Mouse (Mus musculus) heart, embryonic 12.5 days (tissue): ENCODE measurements around the gene Kcnh3. TPM values are rescaled to one million over a fixed set of nuclear protein-coding genes. Genes with fewer than 3 reads are reported as not detected.

Experiments used
- ATAC-seq: fragments of 200-750 bp; cut with Nextera tagmentation; 2 replicates; pipeline ENCODE4 v1.8.0; 2017; ENCODE audit warnings: moderate TSS enrichment, moderate library complexity; ENCODE audit not compliant: insufficient number of reproducible peaks, low FRiP score
- H3K27ac ChIP-seq: fragments of 300-500 bp; sonication (generic); 2 replicates; pipeline ENCODE4 v1.5.1; 2016; ENCODE audit warnings: mild to moderate bottlenecking, moderate library complexity; ENCODE audit not compliant: poor library complexity, severe bottlenecking
- H3K27me3 ChIP-seq: fragments of 300-500 bp; sonication (generic); replicated peaks from 2 replicates; pipeline ENCODE4 v1.6.1; 2016; ENCODE audit warnings: mild to moderate bottlenecking, moderate library complexity
- H3K36me3 ChIP-seq: fragments of 300-500 bp; sonication (generic); 2 replicates; pipeline ENCODE4 v1.6.1; 2016; ENCODE audit warnings: mild to moderate bottlenecking, moderate library complexity
- H3K4me1 ChIP-seq: fragments of 300-500 bp; sonication (generic); replicated peaks from 2 replicates; pipeline ENCODE4 v1.6.1; 2016; ENCODE audit warnings: mild to moderate bottlenecking
- H3K4me2 ChIP-seq: fragments of 300-500 bp; sonication (generic); 2 replicates; pipeline ENCODE4 v1.6.1; 2016; ENCODE audit warnings: mild to moderate bottlenecking, moderate library complexity
- H3K4me3 ChIP-seq: fragments of 300-500 bp; sonication (generic); 2 replicates; pipeline ENCODE4 v1.5.1; 2016; ENCODE audit warnings: mild to moderate bottlenecking
- H3K9ac ChIP-seq: fragments of 300-500 bp; sonication (generic); 2 replicates; pipeline ENCODE4 v1.6.1; 2016; ENCODE audit warnings: mild to moderate bottlenecking, moderate library complexity
- H3K9me3 ChIP-seq: fragments of 300-500 bp; sonication (generic); replicated peaks from 2 replicates; pipeline ENCODE4 v1.6.1; 2016; ENCODE audit warnings: mild to moderate bottlenecking, moderate library complexity
- WGBS: fragments of 180-500 bp; shearing (Covaris S2); methylation state at CpG from one replicate; pipeline ENCODE4 v1.1.7; 2016; 5-methylcytosine and 5-hydroxymethylcytosine counted together
- polyA plus RNA-seq: library from polyadenylated mRNA; unstranded; fragments of >200 nt; fragmentation: Nextera tagmentation; extraction: Ambion mirVana; gene quantifications from 2 replicates; pipeline ENCODE4 v1.2.1, GENCODE M21; 2016

The Kcnh3 gene
- polyA plus RNA-seq, result 0.10 and 0.24 TPM in 2 replicates

DNA sequence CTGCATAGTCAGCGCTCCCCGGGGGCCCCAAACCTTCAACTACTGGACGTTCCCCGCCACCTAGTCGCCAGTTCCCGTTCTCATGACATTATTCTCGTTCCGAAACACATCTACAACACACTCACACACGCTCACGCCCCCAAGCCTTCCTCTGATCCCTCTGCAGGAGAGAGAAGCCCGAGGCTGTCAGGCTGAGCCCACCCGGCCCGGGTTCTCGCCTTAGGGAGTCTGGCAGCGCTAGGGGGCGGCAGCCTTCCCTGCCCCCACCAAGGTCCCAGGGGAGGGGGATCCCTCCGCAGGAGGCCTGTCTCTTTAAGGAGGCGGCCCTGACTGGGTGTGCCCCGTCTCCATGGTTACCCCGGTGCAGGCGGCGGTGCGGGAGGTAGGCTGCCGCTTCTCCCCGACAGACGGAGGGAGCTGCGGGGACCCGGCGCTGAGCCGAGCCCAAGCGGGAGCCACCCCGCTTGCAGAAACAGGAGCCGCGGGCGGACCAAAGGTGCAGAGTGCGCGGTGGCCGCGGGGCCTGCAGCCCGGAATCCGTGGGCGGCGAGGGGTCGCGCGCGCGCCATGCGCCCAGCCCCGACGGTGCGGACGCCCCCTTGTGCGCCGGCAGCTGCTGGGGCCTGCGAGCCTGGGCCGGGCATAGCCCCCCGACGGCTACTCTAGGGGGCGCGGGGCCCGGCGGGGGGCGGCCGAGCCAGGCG, at the start of gene Kcnh3:
Kcnh3 (plus strand) TSS at position 654 of the 704 bp plus-strand sequence.
- H3K9me3 ChIP-seq, result no peaks in the 10 kb centered on the region
- H3K4me3 ChIP-seq, result peak within 1 kb of the TSS; percentile 52
- H3K36me3 ChIP-seq, result no peaks in the 10 kb centered on the region
- H3K4me1 ChIP-seq, result peaks cover 47% of the 10 kb centered on the region
- peaks cover 95% of the 10 kb centered on the region for H3K27me3 ChIP-seq
- peak within 1 kb of the TSS; percentile 78 for H3K4me2 ChIP-seq
- H3K27ac ChIP-seq, result no peak within 1 kb of the TSS
- 1% methylated on average over 65 of the region's 66 CpGs for WGBS
- peak; percentile 76 for ATAC-seq
- H3K9ac ChIP-seq, result peak within 1 kb of the TSS; percentile 60

DNA sequence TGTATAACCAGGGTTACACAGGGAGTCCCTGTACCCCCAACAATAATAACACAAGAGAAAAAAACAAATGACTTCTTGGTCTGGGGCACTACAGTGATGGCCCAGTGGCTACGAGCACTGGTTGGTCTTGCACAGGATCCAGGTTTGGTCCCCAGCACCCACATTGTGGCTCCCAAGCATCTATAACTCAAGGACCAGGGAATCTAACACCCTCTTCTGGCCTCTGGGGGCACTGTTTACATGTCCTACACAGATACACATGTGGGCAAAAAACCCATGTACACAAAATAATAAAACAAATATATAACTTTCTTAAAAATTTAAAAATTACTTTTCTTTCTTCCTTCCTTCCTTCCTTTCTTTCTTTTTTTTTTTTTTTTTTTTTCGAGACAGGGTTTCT, 45.0 kb upstream of the Kcnh3 start:
- 89% methylated on average over 1 of the region's 2 CpGs for WGBS
- peaks cover 79% of the 10 kb centered on the region for H3K36me3 ChIP-seq
- H3K4me1 ChIP-seq, result no peaks in the 10 kb centered on the region
- no peak overlapping the region for H3K4me3 ChIP-seq
- H3K27ac ChIP-seq, result no peak overlapping the region
- ATAC-seq, result no peak
- H3K9ac ChIP-seq, result no peak overlapping the region
- no peaks in the 10 kb centered on the region for H3K27me3 ChIP-seq
- no peaks in the 10 kb centered on the region for H3K9me3 ChIP-seq
- H3K4me2 ChIP-seq, result no peak overlapping the region

DNA sequence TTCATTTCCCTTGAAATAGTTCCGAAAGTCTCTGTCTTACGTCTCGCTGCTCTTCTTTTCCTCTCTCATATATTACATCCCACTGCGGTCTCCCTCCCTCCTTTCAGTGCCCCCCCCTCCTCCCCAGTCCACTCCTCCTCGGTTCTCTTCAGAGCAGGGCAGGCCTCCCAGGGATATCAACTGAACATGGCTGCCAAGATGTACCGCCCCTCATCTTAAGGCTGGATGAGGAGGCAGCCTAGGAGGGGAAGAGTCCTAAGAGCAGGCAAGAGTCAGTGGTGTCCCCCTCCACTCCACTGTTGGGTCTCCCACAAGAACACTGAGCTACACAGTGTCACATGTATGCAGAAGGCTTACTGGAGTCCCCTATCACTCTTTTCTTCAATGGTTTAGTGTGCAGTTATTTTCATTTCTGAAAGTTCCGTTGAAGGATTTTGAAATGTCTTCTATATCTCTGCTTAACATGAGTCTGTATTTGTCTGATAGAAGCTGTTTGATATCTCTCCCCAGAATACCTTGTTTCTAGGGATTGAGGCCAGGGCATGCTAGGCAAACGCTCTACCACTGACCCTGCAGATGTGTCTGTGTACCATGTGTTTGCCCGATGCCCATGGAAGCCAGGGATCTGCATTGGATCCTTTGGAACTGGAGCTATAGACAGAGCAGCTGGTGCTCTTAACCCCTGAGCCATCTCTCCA, 40.3 kb upstream of the Kcnh3 start:
- Histone ChIP-seq H3K9ac (no peak overlapping the region), H3K4me2 (no peak overlapping the region), H3K27me3 (no peaks in the 10 kb centered on the region), H3K27ac (no peak overlapping the region), H3K4me1 (no peaks in the 10 kb centered on the region), H3K36me3 (peaks cover 90% of the 10 kb centered on the region), H3K9me3 (no peaks in the 10 kb centered on the region), H3K4me3 (no peak overlapping the region)
- ATAC-seq, result no peak
- WGBS, result 84% methylated on average over 9 of the region's 9 CpGs

DNA sequence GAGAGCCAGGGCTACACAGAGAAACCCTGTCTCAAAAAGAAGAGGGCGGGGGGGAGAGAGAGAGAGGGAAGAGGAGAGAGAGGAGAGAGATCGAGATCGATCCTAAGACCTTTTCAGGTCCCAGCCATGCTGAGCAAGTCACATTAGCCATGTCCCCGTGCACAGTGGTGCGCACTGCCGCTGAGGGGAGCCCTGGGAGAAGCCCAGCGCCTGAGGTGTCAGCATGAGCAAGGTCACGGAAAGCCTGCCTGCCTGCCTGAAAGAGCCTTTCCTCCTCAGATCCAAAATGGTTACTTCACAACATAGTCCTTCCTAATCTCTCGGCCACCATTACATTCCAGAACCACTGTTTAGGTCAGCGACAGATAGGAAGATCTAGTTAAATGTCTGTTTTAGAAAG, 30.3 kb upstream of the Kcnh3 start:
- 79% methylated on average over 10 of the region's 10 CpGs for WGBS
- no peaks in the 10 kb centered on the region for H3K4me1 ChIP-seq
- H3K9ac ChIP-seq, result no peak overlapping the region
- H3K4me3 ChIP-seq, result no peak overlapping the region
- no peak overlapping the region for H3K27ac ChIP-seq
- H3K36me3 ChIP-seq, result peaks cover 65% of the 10 kb centered on the region
- no peak for ATAC-seq
- H3K4me2 ChIP-seq, result no peak overlapping the region
- H3K27me3 ChIP-seq, result no peaks in the 10 kb centered on the region
- H3K9me3 ChIP-seq, result no peaks in the 10 kb centered on the region

DNA sequence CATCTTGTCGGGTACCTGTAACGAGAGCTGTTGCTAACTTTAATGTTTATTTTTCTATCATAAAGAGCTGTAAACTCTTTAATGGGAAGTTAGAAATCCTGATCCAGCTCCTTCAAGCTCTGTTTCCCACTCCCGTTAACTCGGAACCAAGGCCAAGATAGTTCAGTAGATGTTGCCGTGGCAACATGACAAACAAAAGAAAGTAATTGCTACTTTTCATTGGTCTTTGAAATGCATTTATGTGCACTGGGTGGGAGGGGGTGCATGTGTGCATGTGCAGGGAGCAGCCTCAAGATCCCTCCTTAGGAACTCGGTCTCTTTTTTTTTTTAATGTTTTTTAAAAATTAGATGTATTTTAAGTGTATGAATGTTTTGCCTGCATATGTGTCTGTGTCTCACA, 29.6 kb upstream of the Kcnh3 start:
- Histone ChIP-seq H3K27ac (no peak overlapping the region), H3K9me3 (no peaks in the 10 kb centered on the region), H3K27me3 (no peaks in the 10 kb centered on the region), H3K4me3 (no peak overlapping the region), H3K4me2 (no peak overlapping the region), H3K9ac (no peak overlapping the region), H3K4me1 (no peaks in the 10 kb centered on the region), H3K36me3 (peaks cover 65% of the 10 kb centered on the region)
- ATAC-seq, result no peak
- WGBS, result 86% methylated on average over 6 of the region's 6 CpGs

DNA sequence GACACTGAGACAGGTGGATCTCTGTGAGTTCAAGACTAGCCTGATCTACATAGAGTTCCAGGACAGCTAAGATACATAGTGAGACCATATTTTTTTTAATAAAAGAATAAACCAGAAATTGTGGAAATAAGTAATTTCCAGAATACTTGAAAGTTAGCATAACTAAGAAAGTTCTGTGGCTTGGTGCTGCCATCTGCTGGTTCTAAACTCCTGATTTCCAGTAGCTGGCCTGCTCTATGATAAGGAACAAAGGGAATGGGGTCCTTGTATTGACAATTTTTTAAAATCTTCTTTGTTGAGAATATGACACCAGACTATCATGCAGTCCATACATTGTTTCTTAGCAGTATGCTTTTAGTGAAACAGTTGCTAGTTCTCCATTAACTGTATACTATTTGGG, 25.9 kb upstream of the Kcnh3 start:
- Histone ChIP-seq H3K27ac (no peak overlapping the region), H3K4me2 (no peak overlapping the region), H3K36me3 (peaks cover 68% of the 10 kb centered on the region), H3K4me3 (no peak overlapping the region), H3K9ac (no peak overlapping the region), H3K27me3 (no peaks in the 10 kb centered on the region), H3K9me3 (no peaks in the 10 kb centered on the region), H3K4me1 (no peaks in the 10 kb centered on the region)
- ATAC-seq, result no peak

DNA sequence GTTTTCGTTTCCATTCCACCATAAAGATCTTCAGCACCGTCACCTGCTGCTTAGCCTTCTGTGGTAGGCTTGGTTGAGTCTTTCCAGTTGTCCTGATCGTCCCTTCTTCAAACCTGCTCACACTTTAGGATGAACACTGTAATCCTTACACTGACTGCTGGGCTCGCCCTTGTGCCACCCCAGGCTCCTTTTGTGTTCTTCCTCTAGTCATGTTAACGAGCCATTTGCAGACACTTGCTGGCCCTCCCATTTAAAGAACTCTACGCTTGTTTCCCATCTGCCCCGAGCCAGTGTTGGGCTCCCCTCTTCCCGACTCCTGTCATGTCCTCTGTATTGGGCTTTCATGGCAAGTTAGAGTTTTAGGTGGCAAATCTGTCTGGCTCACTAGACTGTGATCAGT, 18.7 kb upstream of the Kcnh3 start:
- Histone ChIP-seq H3K4me2 (no peak overlapping the region), H3K36me3 (peaks cover 72% of the 10 kb centered on the region), H3K4me3 (no peak overlapping the region), H3K4me1 (peaks cover 5% of the 10 kb centered on the region), H3K27ac (no peak overlapping the region), H3K9me3 (no peaks in the 10 kb centered on the region), H3K27me3 (no peaks in the 10 kb centered on the region), H3K9ac (no peak overlapping the region)
- no peak for ATAC-seq
- 68% methylated on average over 8 of the region's 8 CpGs for WGBS

DNA sequence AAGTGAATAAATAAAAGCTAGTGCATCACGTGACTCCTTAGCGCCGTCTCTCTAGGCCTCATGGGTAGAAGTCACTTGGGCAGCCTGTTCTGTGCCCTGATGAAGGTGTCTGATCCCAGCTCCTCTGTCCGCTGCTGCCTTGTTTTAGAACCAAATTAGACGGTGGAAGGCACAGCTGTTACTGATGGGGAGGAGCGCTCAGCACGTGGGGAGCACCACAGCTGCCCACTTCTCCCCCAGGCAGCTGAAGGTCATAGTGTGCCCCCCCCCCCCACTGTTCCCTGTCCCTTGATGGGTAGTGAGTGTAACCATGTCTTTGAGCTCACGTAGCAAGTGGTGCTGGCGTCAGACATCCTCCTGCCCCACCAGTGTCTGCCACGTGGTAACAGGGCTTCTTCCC, 11.5 kb upstream of the Kcnh3 start:
- H3K27ac ChIP-seq, result no peak overlapping the region
- H3K36me3 ChIP-seq, result peaks cover 64% of the 10 kb centered on the region
- H3K9me3 ChIP-seq, result 0 out of 2 replicates have a peak, but pooled peaks cover 6% of the 10 kb centered on the region
- H3K4me1 ChIP-seq, result no peaks in the 10 kb centered on the region
- no peak overlapping the region for H3K9ac ChIP-seq
- peaks cover 4% of the 10 kb centered on the region; the same call in 1 of the 2 replicates for H3K27me3 ChIP-seq
- no peak overlapping the region for H3K4me3 ChIP-seq
- H3K4me2 ChIP-seq, result no peak overlapping the region
- ATAC-seq, result no peak
- 83% methylated on average over 10 of the region's 10 CpGs for WGBS

DNA sequence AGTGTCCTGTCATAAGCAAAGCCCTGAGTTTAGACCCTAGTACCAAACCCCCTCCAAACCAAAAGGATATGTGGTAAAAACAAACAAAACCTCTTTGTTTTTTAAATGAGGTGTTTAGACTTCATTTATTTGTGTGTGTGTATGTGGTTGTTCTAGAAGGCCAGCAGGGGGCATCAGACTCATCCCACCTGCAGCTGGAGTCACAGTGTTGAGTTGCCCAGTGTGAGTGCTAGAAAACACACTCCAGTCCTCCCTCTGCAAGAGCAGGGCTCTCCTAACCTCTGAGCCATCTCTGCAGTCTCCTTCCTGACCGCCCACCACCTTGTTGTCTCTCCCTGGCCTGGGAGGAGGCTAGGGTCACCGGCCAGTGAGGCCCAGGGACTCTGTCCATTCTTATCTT, 9.7 kb upstream of the Kcnh3 start:
- H3K27ac ChIP-seq, result no peak overlapping the region
- WGBS, result 61% methylated on average over 2 of the region's 2 CpGs
- peaks cover 49% of the 10 kb centered on the region for H3K36me3 ChIP-seq
- H3K9ac ChIP-seq, result no peak overlapping the region
- no peak overlapping the region for H3K4me3 ChIP-seq
- 0 out of 2 replicates have a peak, but pooled peaks cover 6% of the 10 kb centered on the region for H3K9me3 ChIP-seq
- H3K4me2 ChIP-seq, result no peak overlapping the region
- H3K4me1 ChIP-seq, result no peaks in the 10 kb centered on the region
- ATAC-seq, result 0 out of 2 replicates have a peak, but pooled peaks have one; percentile 26
- peaks cover 17% of the 10 kb centered on the region for H3K27me3 ChIP-seq

DNA sequence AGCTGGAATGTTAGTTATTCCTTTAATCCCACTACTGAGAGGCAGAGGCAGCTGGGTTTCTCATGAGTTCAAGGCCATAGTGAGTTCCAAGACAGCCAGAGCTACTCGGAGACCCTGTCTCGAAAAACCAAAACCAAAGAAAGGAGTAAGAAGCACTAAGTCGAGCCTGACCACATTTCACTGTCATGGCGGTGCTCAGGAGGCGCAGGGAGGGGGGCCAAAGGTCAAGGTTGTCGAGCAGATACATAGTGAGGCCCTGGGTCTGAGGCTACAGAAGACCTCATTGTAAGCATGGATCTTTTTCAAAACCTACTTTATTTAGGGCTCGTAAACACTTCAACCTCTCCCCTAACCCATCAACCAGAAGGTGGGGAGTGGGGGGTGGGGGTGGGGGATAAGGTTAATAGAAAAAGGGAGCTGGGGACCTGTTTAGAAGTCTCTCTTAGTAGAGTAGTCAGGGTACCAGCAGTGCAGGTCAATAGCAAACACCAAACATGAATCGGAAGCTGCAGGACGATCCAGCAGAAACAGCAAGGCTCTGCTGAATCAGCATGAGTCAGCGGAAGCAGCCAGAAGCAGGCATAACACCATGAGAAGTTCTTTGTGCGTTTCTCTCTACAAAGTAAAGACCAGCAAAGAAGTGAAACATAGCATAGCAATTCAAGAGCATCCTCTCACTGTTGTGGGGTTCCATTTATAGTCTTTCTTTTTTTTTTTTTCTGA, 8.8 kb upstream of the Kcnh3 start:
- Histone ChIP-seq H3K4me3 (no peak overlapping the region), H3K27ac (peak overlapping the region; percentile 32; the same call in 1 of the 2 replicates), H3K9me3 (0 out of 2 replicates have a peak, but pooled peaks cover 6% of the 10 kb centered on the region), H3K9ac (no peak overlapping the region), H3K27me3 (peaks cover 26% of the 10 kb centered on the region), H3K4me2 (no peak overlapping the region), H3K4me1 (no peaks in the 10 kb centered on the region), H3K36me3 (peaks cover 41% of the 10 kb centered on the region)
- peak; percentile 83 for ATAC-seq
- WGBS, result 81% methylated on average over 11 of the region's 11 CpGs

DNA sequence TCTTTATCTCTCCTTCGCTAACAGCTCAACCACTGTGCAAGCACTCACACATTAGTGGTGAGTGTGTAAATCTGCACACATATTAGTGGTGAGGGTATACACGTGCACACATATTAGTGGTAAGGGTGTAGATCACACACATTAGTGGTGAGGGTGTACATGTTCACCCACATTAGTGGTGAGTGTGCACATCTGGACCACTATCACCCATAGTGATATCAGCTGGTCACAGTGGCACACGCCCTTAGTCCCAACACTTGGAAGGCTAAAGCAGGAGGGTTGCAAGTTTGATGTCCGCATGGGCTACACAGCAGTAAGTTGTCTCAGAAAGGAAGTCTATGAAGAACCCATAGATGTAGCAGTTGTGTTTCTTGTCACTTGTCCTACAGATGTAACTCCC, 7.0 kb upstream of the Kcnh3 start:
- Histone ChIP-seq H3K9ac (no peak overlapping the region), H3K36me3 (peaks cover 24% of the 10 kb centered on the region), H3K4me1 (peaks cover 11% of the 10 kb centered on the region; the same call in 1 of the 2 replicates), H3K27me3 (peaks cover 42% of the 10 kb centered on the region), H3K4me3 (no peak overlapping the region), H3K9me3 (0 out of 2 replicates have a peak, but pooled peaks cover 6% of the 10 kb centered on the region), H3K4me2 (no peak overlapping the region), H3K27ac (no peak overlapping the region)
- 80% methylated on average over 4 of the region's 4 CpGs for WGBS
- ATAC-seq, result peak; percentile 64; the same call in 1 of the 2 replicates
